Mouse (Mus musculus) lung, adult 2 months (tissue): Measurements from ENCODE around the gene Leng8. TPM values are rescaled to one million over a fixed set of nuclear protein-coding genes. Genes with fewer than 3 reads are reported as not detected.

ENCODE experiments used
- DNase-seq: peaks from one replicate; pipeline ENCODE4 v3.0.0; 2022
- H3K4me1 ChIP-seq: fragments of 200-500 bp; 2 replicates; pipeline ENCODE4 v1.6.1; 2011; ENCODE audit warnings: low read length; ENCODE audit not compliant: control insufficient read depth, insufficient read depth
- H3K4me3 ChIP-seq: fragments of 200-500 bp; replicated peaks from 2 replicates; pipeline ENCODE3; 2011; ENCODE audit warnings: low read depth, mild to moderate bottlenecking, control low read depth, low read length; ENCODE audit errors: extremely low read depth
- CTCF ChIP-seq: fragments of 200-500 bp; IDR thresholded peaks from 2 replicates; pipeline ENCODE4 v1.5.1; 2011; ENCODE audit warnings: mild to moderate bottlenecking, low read length, control low read depth; ENCODE audit not compliant: insufficient read depth
- POLR2A ChIP-seq: fragments of 200-500 bp; IDR thresholded peaks from 2 replicates; pipeline ENCODE4 v1.6.1; 2011; ENCODE audit warnings: low read depth, mild to moderate bottlenecking, control low read depth, low read length, borderline replicate concordance; ENCODE audit errors: extremely low read depth
- WGBS: fragments of 180-500 bp; shearing (Covaris S2); methylation state at CpG from one replicate; pipeline ENCODE4 v1.1.7; 2018; 5-methylcytosine and 5-hydroxymethylcytosine counted together
- polyA plus RNA-seq: library from polyadenylated mRNA; depleted of rRNA; stranded (reverse); fragments of >200 nt; gene quantifications from 2 replicates; pipeline ENCODE4 v1.2.3, GENCODE M21; 2012; rRNA removed

Leng8 gene
- polyA plus RNA-seq, result 648 and 958 TPM in 2 replicates

DNA sequence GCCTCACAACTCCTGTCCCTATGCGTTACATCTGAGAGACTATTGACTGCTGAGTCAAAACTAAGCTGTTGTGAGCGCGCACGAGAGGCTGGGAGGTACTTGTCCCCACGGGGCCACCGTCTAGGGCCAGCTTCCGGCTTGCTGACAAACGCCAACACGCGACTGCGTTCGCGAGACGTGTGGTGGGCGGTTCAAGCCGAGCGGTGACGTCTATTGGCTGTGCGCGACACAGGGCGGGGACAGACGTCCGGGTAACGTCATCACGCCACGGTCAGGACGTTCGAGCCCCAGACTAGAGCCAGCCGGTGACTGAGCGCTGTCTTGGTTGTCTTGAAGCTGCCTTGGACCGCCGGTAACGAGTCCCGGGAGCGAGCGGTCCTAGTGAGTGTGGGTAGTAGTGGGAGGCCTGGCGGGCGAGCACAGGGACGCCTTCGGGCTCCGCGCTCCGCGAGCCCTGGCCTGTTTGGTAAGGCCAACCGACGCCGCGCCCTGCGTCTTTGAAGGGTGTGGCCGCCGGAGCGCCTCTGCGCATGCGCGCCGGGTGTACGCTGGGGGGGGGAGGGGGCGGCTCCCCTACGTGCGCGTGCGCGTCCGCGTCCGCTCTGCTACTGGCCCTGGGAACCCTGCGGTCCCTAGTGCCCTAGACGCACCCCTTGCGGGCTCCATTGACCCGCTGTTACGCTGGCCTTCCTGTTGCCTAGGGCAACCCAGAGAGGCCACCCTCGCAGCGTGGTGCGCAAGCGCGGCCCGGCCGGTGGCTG is at the start of gene Leng8:
Leng8 (plus strand) TSS at position 269 of the 761 bp plus-strand sequence.
- no peak for TF ChIP-seq CTCF
- peak; percentile 94 for TF ChIP-seq POLR2A
- Histone ChIP-seq H3K4me3 (peak within 1 kb of the TSS; percentile 86), H3K4me1 (peaks cover 9% of the 10 kb centered on the region; the same call in 1 of the 2 replicates)
- under 1% methylated on average over 78 of the region's 78 CpGs for WGBS
- peak; percentile 99 for DNase-seq

DNA sequence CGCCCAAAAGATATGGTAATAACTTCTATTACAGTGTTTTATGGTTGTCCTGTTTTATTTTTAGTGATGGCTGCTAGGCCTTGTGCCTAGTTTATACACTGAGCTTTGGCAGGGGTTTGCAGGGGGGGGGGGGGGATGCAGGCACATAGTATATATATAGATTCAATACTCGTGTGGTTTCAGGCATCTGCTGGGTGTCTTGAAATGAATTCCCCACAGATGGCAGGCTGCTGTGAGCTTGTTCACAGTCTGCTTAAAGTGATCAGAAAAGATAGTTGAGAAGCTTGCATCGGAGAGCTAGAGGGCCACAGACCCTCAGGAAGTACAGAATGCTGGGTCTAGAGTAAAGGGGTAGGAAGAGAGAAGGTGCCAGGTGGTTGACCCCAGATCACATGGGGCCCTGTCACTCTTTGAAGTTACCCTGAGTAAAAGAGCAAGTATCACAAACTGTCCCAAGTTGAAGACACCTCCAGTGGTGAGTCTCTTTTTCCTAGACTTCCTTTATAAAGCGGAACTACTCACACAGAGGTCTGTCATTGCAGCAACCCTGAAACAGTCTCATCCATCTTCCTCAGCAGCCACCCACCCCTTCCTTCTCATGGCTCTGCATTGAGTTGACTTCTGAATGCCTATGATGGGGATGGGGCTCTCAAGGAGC is 49.5 kb upstream of the Leng8 start:
- Histone ChIP-seq H3K4me3 (no peak overlapping the region), H3K4me1 (peaks cover 7% of the 10 kb centered on the region)
- DNase-seq, result no peak
- no peak for TF ChIP-seq CTCF
- no peak for TF ChIP-seq POLR2A
- WGBS, result 66% methylated on average over 4 of the region's 4 CpGs

DNA sequence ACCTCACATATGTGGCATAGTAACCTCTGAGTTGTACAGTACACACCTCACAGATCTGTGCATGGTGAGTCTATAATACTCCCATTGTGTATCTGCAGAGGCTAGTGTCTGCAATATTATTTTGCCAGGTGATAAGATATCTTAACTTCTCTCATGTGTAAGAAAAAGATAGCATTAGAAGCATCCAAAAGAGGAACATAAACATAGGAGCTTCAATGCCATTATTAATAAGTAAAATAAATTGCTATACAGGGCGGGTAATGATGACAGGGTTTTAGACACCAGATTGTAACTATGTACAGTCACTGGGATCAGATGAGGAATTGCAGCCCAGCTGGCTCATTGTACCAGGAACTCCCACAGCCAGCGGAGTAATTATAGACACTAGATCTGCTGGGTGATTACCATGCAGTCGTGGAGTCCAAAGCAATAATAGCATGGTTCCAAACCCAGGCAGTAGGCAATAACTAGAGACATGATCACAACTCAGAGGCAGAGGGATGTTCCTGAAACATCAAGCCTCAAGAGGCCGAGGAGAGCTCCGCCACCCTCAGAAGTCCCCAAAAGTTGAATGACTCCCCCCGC is 48.9 kb upstream of the Leng8 start:
- no peak for TF ChIP-seq POLR2A
- no peak for TF ChIP-seq CTCF

DNA sequence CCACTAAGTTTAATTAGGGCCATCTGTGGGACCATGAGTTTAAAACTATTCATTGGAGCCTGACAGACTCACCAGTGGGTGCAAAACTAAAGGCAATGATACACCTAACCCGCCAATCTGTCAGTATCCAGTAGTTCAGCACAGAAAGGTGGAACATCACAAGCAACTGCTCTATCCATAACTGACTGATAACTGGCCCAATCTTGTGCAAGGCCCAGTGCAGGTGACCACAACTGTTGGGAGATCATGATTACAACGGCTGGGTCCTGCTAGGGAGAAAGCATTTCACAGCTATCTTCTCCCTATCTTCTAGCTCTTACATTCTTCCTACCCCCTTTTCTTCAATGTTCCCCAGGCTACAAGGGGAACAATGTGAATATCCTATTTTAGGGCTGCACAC is 48.2 kb upstream of the Leng8 start:
- H3K4me3 ChIP-seq, result no peak overlapping the region
- WGBS, result 69% methylated on average over 2 of the region's 2 CpGs
- H3K4me1 ChIP-seq, result no peaks in the 10 kb centered on the region
- DNase-seq, result no peak
- TF ChIP-seq POLR2A (no peak), CTCF (no peak)

More for the DNA sequence above, 48.9 kb upstream of the Leng8 start:
- WGBS, result 76% methylated on average over 6 of the region's 6 CpGs
- DNase-seq, result no peak
- H3K4me1 ChIP-seq, result peaks cover 5% of the 10 kb centered on the region
- H3K4me3 ChIP-seq, result no peak overlapping the region

DNA sequence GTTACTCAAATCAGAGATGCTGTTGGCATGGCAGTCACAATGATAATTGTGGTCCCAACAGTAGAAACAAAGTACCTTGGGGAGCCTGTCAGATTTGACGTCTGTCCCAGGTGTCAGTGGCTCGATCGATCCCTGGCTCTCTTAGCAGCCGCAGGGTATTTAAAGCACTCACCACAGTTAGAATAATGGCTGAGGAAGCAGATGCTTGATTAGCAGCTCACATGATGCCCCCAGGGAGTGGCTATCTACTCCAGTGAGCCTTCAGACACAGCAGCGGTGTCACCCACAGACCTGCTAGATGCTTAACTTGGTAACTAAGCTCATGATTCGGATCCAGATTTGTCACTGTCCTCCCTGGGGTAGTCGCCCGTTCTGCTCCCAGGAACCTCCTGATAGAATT is 45.7 kb upstream of the Leng8 start:
- TF ChIP-seq CTCF (no peak), POLR2A (no peak)
- WGBS, result 49% methylated on average over 8 of the region's 8 CpGs
- no peak for DNase-seq
- H3K4me3 ChIP-seq, result no peak overlapping the region
- no peaks in the 10 kb centered on the region for H3K4me1 ChIP-seq

DNA sequence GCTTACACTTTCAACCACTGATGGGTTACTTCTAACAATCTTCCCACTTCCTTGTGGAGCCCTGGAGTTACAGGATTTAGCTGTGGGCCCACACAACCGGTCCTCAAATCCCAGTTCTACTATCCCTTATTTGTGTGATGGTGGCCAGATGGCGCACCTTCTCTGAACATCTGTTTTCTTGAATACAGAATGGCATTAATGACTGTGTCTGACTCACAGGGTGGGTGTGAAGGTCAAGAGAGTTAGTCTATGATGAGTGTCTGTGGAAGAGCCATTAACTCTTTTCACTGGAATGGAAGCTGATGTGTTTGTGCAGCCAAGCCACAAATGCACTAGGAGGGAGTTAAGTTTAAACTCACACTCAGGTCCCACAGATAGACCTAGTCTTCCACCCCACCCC is 38.5 kb upstream of the Leng8 start:
- no peak overlapping the region for H3K4me3 ChIP-seq
- WGBS, result 70% methylated on average over 2 of the region's 2 CpGs
- TF ChIP-seq CTCF (no peak), POLR2A (no peak)

DNA sequence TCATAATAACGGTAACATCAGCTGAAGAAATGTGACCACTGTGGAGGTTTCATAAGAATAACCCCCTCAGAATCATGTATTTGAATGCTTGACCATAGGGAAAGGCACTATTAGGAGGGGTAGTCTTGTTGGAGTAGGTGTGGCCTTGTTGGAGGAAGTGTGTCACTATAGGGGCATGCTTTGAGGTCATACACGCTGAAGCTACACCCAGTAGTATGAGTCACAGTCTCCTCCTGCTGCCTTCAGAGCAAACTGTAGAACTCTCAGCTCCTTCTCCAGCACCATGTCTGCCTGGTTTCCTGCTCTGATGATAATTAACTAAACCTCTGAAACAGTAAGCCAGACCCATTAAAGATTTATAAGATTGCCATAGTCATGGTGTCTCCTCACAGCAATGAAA is 38.0 kb upstream of the Leng8 start:
- DNase-seq, result no peak
- Histone ChIP-seq H3K4me1 (no peaks in the 10 kb centered on the region), H3K4me3 (no peak overlapping the region)
- 47% methylated on average over 2 of the region's 2 CpGs for WGBS
- TF ChIP-seq POLR2A, result no peak
- no peak for TF ChIP-seq CTCF

More for the DNA sequence above, 38.5 kb upstream of the Leng8 start:
- no peak for DNase-seq
- H3K4me1 ChIP-seq, result no peaks in the 10 kb centered on the region

DNA sequence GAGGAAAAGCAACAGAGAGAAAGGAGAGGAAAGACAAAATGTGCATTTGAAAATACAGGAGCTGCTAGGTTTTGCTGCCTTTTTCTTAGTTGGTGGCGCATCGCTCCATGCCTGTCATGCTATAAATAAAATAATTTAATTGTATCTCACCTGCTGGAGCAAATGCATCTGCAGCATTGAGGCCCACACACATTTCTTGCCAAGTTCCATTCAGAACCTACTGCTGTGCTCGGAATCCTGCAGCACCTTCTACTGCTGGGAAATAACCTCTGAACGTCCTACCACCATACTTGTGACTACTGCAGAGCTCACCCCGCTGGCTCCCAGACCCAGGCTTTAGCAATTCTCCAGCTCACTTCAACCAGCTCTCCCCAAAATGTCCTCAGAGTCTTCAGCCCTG is 35.7 kb upstream of the Leng8 start:
- DNase-seq, result no peak
- Histone ChIP-seq H3K4me1 (no peaks in the 10 kb centered on the region), H3K4me3 (no peak overlapping the region)
- 84% methylated on average over 5 of the region's 5 CpGs for WGBS
- no peak for TF ChIP-seq CTCF
- no peak for TF ChIP-seq POLR2A

DNA sequence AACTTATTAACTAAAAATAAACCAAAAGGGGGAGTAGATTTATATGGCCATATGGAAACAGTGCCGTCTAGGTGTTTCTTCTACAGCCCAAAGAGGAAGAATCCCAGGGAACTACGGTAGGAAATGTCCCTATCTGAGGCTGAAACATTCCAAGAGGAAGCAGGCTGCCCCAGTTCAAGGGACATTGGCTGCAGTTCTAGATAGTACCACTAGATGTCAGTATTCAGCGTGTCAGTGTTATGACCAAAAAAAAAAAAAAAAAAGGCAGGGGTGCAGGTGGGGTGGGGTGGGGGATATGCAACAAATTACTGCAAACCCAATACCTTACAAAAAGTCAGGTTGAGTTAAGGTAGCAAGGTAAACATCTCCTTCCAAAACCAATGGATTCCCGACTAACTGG is 33.4 kb upstream of the Leng8 start:
- Histone ChIP-seq H3K4me3 (no peak overlapping the region), H3K4me1 (no peaks in the 10 kb centered on the region)
- TF ChIP-seq POLR2A (no peak), CTCF (peak; percentile 20)
- WGBS, result 11% methylated on average over 4 of the region's 4 CpGs
- DNase-seq, result no peak

DNA sequence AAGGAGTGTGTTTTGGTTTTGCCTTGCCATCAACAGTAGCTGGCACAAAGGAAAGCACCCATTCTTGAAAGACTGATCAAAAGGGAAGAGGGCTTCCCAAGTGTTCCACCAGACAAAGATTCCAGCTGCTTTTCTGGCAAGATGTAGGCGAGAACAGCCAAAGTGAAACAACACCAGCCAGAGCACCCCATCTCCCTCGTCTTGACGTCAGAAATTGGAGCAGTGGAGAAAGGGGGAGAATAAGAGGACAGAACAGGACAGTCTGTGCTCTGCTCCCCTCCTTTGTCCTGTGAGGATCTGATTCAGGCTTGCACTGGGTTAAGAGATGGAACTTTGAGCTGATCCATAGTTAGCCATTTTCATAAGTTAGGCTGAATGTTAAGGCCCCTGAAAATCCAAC is 25.1 kb upstream of the Leng8 start:
- Histone ChIP-seq H3K4me3 (no peak overlapping the region), H3K4me1 (no peaks in the 10 kb centered on the region)
- TF ChIP-seq CTCF, result no peak
- no peak for TF ChIP-seq POLR2A
- 46% methylated on average over 3 of the region's 3 CpGs for WGBS
- DNase-seq, result no peak
